Comparison of ENCODE assay signal across 8 mouse cellular contexts in the genomic region with DNA sequence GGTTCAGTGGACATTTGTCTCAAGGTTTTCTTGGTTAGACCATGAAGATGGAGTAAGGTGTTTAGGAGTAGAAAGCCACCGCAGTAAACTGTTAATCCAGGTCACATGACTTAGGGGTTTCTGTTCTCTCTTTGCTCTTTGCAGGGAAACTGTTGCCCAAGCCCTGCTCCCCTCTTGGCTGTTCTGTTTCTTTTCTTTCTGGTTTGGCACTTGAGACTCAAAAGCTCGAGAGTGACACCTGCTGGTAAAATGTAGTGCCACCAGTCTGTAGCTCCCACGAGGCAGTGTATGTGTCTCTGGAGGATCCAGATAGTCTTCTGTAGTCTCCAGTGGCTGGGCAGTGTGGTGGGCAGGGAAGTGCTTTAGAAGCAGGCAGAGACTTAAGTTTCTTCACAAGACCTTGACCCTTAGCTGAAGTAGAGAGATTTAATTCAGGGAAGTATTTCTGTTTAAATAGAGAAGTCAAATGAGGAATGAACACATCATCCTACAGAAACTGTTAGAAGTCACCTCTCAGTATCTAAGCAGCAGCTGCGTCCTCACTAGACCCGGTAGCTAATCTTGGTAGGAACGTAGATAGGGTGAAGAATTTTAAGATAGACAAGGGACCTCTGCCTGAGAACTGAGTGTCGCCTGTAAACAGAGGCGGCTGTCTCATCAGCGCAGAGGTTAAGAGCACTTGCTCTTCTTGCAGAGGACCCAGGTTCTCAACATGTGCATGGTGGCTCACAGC. TPM values are rescaled to one million over a fixed set of nuclear protein-coding genes. Genes with fewer than 3 reads are reported as not detected.
A peak's percentile ranks its signal among the peaks of the same experiment; 100 is the strongest.
DNase-seq lines count a peak whose midpoint lies in the region; ATAC-seq lines count a peak whose summit lies in the region.

No protein-coding gene starts in this region.

- 59% methylated on average over 9 of the region's 9 CpGs for WGBS in hindbrain, embryonic 12.5 days

- no peaks in the 10 kb centered on the region for H3K36me3 ChIP-seq in hindbrain, embryonic 12.5 days

- H3K4me2 ChIP-seq in hindbrain, embryonic 12.5 days (replicated peaks): no peak overlapping the region

- no peak overlapping the region for H3K4me3 ChIP-seq in hindbrain, embryonic 12.5 days

- no peak overlapping the region for H3K27ac ChIP-seq in hindbrain, embryonic 12.5 days

- H3K9ac ChIP-seq in hindbrain, embryonic 12.5 days: no peak overlapping the region

- no peaks in the 10 kb centered on the region for H3K27me3 ChIP-seq in hindbrain, embryonic 12.5 days

- DNase-seq in NIH3T3 (ENCODE audit: low read depth): peak; percentile 97
- peak; percentile 81 for DNase-seq in cerebellum, adult 9-11 months
- DNase-seq in frontal cortex, postnatal 10 days (ENCODE audit: low spot score in 2 of 2): peak; percentile 64 to 81
- DNase-seq in layer of hippocampus, postnatal 10 days (ENCODE audit: low spot score in 2 of 2): peak; percentile 89
- peak; percentile 88 for DNase-seq in lung, postnatal 14 days
- peak; percentile 74 for DNase-seq in retina, postnatal 7 days (ENCODE audit: low read depth, low spot score)
- DNase-seq in urinary bladder, postnatal 25 days (ENCODE audit: low spot score): peak; percentile 69

- no peaks in the 10 kb centered on the region for H3K9me3 ChIP-seq in hindbrain, embryonic 12.5 days (replicated peaks)

- no peaks in the 10 kb centered on the region; the same call in 1 of the 2 replicates for H3K4me1 ChIP-seq in hindbrain, embryonic 12.5 days

- ATAC-seq in hindbrain, embryonic 12.5 days (ENCODE audit: low FRiP score): peak; percentile 49; the same call in 1 of the 2 replicates

RNA-seq across cellular contexts. Expression of gene Slc46a2, which starts 43.8 kb away (rescaled TPM):
- 0.09 and 0.10 TPM in 2 replicates for polyA plus RNA-seq in hindbrain, embryonic 12.5 days (2016; fragmentation: Nextera tagmentation; extraction: Ambion mirVana)
- not detected for total RNA-seq in layer of hippocampus, postnatal 10 days (2021)
